Mouse (Mus musculus) E14TG2a.4 (cell line): ENCODE data around the gene Lin37.

Experiments
- CTCF ChIP-seq: conservative IDR thresholded peaks from 2 replicates; pipeline ENCODE4 v1.5.1; 2014; ENCODE audit warnings: low read length
- NANOG ChIP-seq: IDR thresholded peaks from 2 replicates; pipeline ENCODE4 v1.6.1; 2014; ENCODE audit warnings: borderline replicate concordance, low read length, mixed read lengths
- POU5F1 ChIP-seq: IDR thresholded peaks from 2 replicates; pipeline ENCODE4 v1.6.1; 2014; ENCODE audit warnings: low read length, borderline replicate concordance

DNA sequence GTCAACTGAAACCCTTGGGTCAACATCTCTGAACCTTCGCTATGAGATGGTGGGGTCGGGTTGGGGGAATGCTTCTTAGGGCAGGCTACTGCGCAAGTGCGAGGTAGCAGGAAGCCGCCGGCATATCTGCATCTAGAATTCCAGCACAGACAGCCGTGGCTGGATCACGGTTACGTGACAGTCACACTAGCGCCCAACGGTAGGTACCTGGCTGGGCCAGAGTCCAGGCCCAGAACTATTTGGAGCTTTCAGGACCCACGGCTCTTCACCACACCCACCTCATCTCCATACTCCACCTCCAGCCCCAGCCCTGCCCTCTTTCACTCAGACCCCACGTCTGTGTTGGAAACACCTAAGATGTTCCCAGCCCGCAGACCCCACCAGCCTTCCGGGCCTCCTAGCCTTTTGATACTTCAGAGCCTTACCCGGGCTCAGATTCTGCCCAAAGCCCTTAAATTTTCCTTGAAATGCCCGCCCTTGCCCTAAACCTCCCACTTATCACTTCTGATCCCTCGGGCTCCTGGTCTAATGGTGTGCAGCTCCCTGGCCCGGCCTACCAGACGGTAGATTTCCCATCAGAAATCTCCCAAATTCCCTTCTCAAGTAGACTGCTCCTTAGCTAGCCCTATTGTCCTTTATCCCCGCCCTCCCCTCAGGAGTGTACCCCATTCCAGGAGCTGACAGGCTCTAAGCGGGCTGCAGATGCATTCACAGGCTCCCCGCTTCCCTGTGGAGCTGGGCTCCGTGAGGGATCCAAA lies 44.5 kb downstream of the Lin37 start:
- TF ChIP-seq CTCF: no peak
- TF ChIP-seq NANOG: no peak
- no peak for TF ChIP-seq POU5F1
